Mouse (Mus musculus) limb, embryonic 10.5 days (tissue): ENCODE results near the gene Gm45753. TPM values are rescaled to one million over a fixed set of nuclear protein-coding genes. Genes with fewer than 3 reads are reported as not detected.

Experiments used
- DNase-seq: peaks from one replicate; pipeline ENCODE4 v3.0.0-alpha.2; 2017; ENCODE audit warnings: low spot score
- H3K27ac ChIP-seq: fragments of 300-500 bp; sonication (generic); 2 replicates; pipeline ENCODE4 v1.5.1; 2016; ENCODE audit warnings: mild to moderate bottlenecking
- H3K27me3 ChIP-seq: fragments of 300-500 bp; sonication (generic); 2 replicates; pipeline ENCODE4 v1.6.1; 2016; ENCODE audit warnings: low read depth, mild to moderate bottlenecking; ENCODE audit not compliant: poor library complexity, severe bottlenecking
- H3K36me3 ChIP-seq: fragments of 300-500 bp; sonication (generic); 2 replicates; pipeline ENCODE4 v1.6.1; 2016; ENCODE audit warnings: mild to moderate bottlenecking, moderate library complexity
- H3K4me1 ChIP-seq: fragments of 300-500 bp; sonication (generic); 2 replicates; pipeline ENCODE4 v1.6.1; 2016
- H3K4me3 ChIP-seq: fragments of 300-500 bp; sonication (generic); 2 replicates; pipeline ENCODE4 v1.5.1; 2016; ENCODE audit warnings: mild to moderate bottlenecking, moderate library complexity
- H3K9me3 ChIP-seq: fragments of 300-500 bp; sonication (generic); replicated peaks from 2 replicates; pipeline ENCODE4 v1.6.1; 2016; ENCODE audit warnings: mild to moderate bottlenecking
- WGBS: fragments of 180-500 bp; shearing (Covaris S2); methylation state at CpG from one replicate; pipeline ENCODE4 v1.1.7; 2016; 5-methylcytosine and 5-hydroxymethylcytosine counted together
- polyA plus RNA-seq: library from polyadenylated mRNA; unstranded; fragments of >200 nt; fragmentation: Nextera tagmentation; extraction: Ambion mirVana; gene quantifications from 2 replicates; pipeline ENCODE4 v1.2.1, GENCODE M21; 2016

Gm45753 gene
- polyA plus RNA-seq, 1 experiment from 2014 or later, result not detected

DNA sequence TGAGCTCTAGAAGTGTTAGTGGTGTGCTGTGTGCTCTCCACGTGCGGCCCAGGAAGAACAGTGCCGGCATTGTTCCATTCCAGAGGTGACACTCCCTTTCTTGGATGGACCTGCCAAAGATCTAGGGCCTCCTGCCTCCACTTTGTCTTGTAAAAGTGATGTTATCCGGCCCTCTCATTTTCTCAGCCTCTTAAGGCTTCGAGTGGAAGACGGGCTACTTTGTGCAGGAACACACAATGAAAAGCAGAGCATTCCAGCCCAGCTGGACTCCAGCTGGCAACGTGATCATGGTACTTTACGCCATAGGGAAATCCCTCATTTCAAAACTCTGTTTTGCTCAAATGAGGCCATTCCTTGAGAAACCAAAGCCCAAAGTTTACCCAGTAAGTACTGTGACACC lies 41.3 kb downstream of the Gm45753 start:
- H3K9me3 ChIP-seq, result no peaks in the 10 kb centered on the region
- WGBS, result 81% methylated on average over 8 of the region's 8 CpGs
- DNase-seq, result no peak
- H3K4me1 ChIP-seq, result no peaks in the 10 kb centered on the region
- H3K27ac ChIP-seq, result no peak overlapping the region
- no peaks in the 10 kb centered on the region for H3K27me3 ChIP-seq
- H3K4me3 ChIP-seq, result no peak overlapping the region
- H3K36me3 ChIP-seq, result no peaks in the 10 kb centered on the region

DNA sequence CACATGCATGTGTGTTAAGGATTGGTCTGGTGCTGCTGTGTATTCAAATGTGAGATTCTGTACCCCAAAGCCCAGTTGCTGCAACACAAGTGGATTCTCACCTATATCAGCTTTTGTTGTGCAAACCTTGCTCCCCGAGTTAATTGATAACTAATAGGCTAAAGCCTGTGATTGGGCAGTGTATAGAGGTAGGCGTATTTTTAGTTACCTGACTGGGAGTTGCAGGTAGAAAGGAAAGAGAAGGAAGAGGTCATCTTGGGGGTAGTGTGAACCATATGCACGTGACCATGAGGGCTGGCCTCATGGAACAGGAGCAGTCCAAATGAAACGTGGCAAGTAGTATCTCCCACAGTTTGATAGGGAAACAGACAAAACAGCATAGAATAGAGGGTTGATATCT lies 43.3 kb downstream of the Gm45753 start:
- no peak overlapping the region for H3K27ac ChIP-seq
- H3K4me1 ChIP-seq, result no peaks in the 10 kb centered on the region
- no peaks in the 10 kb centered on the region for H3K27me3 ChIP-seq
- H3K36me3 ChIP-seq, result no peaks in the 10 kb centered on the region
- no peak for DNase-seq
- H3K9me3 ChIP-seq, result no peaks in the 10 kb centered on the region
- 92% methylated on average over 4 of the region's 4 CpGs for WGBS
- no peak overlapping the region for H3K4me3 ChIP-seq

DNA sequence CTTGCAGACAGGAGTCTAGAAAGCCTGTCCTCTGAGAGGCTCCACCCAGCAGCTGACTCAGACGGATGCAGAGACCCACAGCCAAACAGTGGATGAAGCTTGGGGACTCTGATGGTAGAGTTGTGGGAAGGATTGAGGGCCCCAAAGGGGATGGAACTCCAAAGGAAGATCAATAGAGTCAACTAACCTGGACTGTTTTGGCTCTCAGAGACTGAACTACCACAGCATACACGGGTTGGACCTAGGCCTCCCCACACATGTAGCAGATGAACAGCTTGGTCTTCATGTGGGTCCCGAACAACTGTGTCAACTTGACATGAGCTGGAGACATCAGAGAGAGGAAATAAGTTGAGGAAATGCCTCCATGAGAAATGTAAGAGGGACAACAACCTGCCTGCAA lies 45.4 kb downstream of the Gm45753 start:
- H3K4me3 ChIP-seq, result no peak overlapping the region
- no peaks in the 10 kb centered on the region for H3K4me1 ChIP-seq
- H3K36me3 ChIP-seq, result no peaks in the 10 kb centered on the region
- 84% methylated on average over 3 of the region's 3 CpGs for WGBS
- DNase-seq, result no peak
- H3K27me3 ChIP-seq, result no peaks in the 10 kb centered on the region
- no peaks in the 10 kb centered on the region for H3K9me3 ChIP-seq
- H3K27ac ChIP-seq, result no peak overlapping the region

DNA sequence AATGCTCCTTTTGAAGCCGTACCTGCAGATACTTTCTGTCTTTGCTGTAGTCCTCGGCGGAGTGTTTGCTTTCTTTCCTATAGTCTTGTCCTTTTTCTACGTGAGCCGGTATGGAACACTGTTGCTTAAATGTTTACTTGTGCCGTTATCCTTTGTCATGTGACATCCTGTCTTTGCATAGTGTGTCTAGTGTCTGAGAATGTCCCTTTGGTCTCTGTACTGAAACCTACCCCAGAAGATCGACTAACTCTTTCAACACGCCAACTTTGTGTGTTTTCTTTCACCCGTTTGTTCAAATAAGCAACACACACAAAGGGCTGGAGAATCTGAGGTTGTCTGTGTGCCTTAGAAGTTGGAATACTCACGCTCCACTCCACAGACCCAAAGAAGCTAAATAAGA lies 46.3 kb downstream of the Gm45753 start, which contains the start of gene F11:
Gene F11, minus strand, starts transcription at position 112 of the 400 bp plus-strand sequence.
- H3K4me3 ChIP-seq, result no peak within 1 kb of the TSS
- no peak for DNase-seq
- no peaks in the 10 kb centered on the region for H3K36me3 ChIP-seq
- H3K9me3 ChIP-seq, result no peaks in the 10 kb centered on the region
- H3K27ac ChIP-seq, result no peak within 1 kb of the TSS
- H3K4me1 ChIP-seq, result no peaks in the 10 kb centered on the region
- H3K27me3 ChIP-seq, result no peaks in the 10 kb centered on the region
- WGBS, result 92% methylated on average over 10 of the region's 10 CpGs

DNA sequence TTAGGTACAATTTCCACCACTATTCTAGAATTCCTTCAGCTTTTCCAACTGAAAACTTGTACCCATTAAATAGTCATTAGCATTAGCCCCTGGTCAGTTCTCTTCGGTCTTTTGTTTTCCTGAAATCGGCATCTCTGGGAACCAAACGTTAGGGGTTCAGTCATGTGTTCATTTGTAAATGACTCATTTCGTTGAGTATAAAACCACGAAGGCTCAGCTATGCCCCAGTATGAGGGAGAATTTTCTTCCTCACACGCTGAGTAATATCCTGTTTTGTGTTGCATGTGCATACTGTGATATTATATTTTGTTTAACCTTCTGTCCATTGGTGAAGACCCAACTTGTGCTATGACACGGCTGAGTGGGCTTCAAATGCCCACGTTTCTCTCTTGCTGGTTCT lies 49.8 kb downstream of the Gm45753 start:
- WGBS, result 88% methylated on average over 8 of the region's 8 CpGs
- no peaks in the 10 kb centered on the region for H3K9me3 ChIP-seq
- no peak overlapping the region for H3K27ac ChIP-seq
- H3K27me3 ChIP-seq, result no peaks in the 10 kb centered on the region
- no peaks in the 10 kb centered on the region for H3K36me3 ChIP-seq
- H3K4me3 ChIP-seq, result no peak overlapping the region
- no peaks in the 10 kb centered on the region for H3K4me1 ChIP-seq
- no peak for DNase-seq

DNA sequence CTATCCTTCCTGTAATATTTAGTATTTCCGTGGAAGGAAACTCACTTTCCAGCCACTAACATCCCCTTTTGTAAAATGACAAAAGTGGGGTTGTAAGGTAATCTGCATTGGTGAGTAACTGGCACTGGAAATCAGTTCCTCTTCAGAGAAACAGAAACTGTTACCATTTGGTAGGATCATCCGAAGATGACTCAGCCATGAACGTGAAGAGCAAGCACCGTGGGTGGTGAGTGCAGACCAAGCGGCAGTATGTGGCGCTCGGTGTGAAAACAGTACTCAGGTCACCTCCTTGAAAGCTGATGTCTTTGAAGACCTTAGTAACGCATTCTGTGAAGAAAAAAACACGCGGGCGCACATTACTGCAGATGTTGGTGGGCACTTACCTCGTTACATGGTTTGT lies 53.2 kb downstream of the Gm45753 start:
- Histone ChIP-seq H3K9me3 (no peaks in the 10 kb centered on the region), H3K4me3 (no peak overlapping the region), H3K36me3 (no peaks in the 10 kb centered on the region), H3K4me1 (no peaks in the 10 kb centered on the region), H3K27me3 (no peaks in the 10 kb centered on the region), H3K27ac (no peak overlapping the region)
- DNase-seq, result no peak
- WGBS, result 76% methylated on average over 12 of the region's 12 CpGs

DNA sequence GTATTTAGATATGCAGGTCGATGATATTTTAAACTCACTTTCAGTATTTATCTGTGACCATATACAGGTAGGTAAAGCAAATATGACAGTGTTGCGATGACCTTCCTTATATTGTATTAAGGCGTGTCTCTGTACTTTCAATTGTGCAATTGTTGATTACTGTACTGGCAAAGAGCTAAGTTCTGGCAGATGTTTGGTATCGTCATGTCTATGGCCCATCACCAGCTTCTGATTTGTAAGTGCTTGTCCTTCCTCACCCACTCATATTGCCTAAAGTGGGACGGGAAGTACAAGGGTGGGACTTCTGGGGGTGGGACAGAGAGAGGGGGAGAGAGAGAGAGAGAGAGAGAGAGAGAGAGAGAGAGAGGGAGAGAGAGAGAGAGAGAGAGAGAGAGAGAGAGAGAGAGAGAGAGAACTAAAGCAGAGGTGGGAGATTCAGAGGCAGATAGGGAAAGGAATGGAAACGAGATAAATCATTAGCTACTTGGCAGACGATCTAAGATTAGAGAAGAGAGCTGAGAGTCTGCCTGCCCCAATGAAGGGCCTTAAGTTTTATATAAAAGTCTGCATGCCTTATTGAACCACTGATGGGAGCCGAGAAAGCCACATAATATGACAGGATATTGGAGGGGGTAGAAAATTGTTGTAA lies 53.9 kb downstream of the Gm45753 start:
- Histone ChIP-seq H3K27me3 (no peaks in the 10 kb centered on the region), H3K4me3 (no peak overlapping the region), H3K36me3 (no peaks in the 10 kb centered on the region), H3K4me1 (no peaks in the 10 kb centered on the region), H3K27ac (no peak overlapping the region), H3K9me3 (no peaks in the 10 kb centered on the region)
- DNase-seq, result no peak
- WGBS, result 94% methylated on average over 8 of the region's 8 CpGs

DNA sequence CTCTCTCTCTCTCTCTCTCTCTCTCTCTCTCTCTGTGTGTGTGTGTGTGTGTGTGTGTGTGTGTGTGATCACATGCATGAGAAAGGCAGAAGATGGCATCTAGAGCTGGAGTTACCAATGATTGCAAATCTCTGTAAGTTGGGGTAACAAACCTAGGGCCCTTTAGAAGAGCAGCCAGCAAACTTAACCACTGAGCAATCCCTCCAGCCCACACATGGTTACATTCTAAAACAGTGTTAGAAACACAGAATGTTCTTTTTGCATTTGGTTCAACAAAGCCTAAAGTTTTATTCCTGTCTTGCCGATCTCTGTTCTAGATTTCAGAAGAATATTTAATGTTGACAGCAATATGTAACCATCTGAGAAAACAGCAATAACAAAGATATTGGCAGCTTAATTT lies 54.7 kb downstream of the Gm45753 start:
- no peak overlapping the region for H3K27ac ChIP-seq
- H3K9me3 ChIP-seq, result no peaks in the 10 kb centered on the region
- H3K4me3 ChIP-seq, result no peak overlapping the region
- no peaks in the 10 kb centered on the region for H3K4me1 ChIP-seq
- no peaks in the 10 kb centered on the region for H3K27me3 ChIP-seq
- DNase-seq, result no peak
- 98% methylated on average over 1 of the region's 1 CpGs for WGBS
- H3K36me3 ChIP-seq, result no peaks in the 10 kb centered on the region

DNA sequence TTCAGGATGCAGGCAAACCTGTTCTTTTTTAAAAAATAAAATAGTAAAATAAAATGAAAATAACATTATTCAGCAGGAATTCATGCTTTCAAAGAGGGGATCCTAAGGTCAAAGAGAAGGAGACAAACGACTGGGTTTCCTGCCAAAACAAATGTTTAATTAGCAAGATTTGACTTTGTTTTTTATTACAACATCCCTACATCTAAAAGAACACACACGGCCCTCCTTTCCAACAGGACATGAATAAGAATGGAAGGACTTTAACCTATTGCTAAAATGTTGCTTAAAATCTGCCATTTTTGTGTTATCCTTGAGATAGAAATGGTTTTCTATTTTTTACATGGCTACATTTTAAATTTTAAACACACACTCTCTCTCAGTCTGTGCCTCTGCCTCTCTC lies 55.2 kb downstream of the Gm45753 start:
- H3K9me3 ChIP-seq, result no peaks in the 10 kb centered on the region
- no peak overlapping the region for H3K27ac ChIP-seq
- H3K27me3 ChIP-seq, result no peaks in the 10 kb centered on the region
- H3K4me3 ChIP-seq, result no peak overlapping the region
- WGBS, result 76% methylated on average over 2 of the region's 2 CpGs
- H3K4me1 ChIP-seq, result no peaks in the 10 kb centered on the region
- no peaks in the 10 kb centered on the region for H3K36me3 ChIP-seq
- DNase-seq, result no peak

DNA sequence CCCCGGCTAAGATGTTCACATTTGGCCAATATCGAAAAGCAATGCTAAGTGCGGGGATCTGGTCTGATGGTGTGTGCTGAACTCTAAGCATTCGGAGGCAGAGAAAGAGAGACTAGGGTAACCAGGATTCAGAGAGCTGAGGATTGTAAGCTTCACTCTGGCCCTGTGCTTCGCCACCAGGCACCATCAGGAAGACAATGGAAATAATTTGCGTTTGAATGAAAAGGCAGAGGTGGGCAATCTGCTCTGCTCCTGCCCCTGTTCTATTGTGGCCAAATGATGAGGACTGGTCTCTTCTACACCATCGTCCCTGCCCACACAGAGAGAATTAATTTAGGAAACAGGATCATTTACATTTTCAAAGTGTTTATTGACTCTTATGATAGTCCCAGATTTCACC lies 62.0 kb downstream of the Gm45753 start:
- 59% methylated on average over 7 of the region's 7 CpGs for WGBS
- no peak overlapping the region for H3K4me3 ChIP-seq
- H3K27ac ChIP-seq, result no peak overlapping the region
- no peaks in the 10 kb centered on the region for H3K27me3 ChIP-seq
- H3K36me3 ChIP-seq, result no peaks in the 10 kb centered on the region
- DNase-seq, result no peak
- H3K9me3 ChIP-seq, result no peaks in the 10 kb centered on the region
- H3K4me1 ChIP-seq, result no peaks in the 10 kb centered on the region

DNA sequence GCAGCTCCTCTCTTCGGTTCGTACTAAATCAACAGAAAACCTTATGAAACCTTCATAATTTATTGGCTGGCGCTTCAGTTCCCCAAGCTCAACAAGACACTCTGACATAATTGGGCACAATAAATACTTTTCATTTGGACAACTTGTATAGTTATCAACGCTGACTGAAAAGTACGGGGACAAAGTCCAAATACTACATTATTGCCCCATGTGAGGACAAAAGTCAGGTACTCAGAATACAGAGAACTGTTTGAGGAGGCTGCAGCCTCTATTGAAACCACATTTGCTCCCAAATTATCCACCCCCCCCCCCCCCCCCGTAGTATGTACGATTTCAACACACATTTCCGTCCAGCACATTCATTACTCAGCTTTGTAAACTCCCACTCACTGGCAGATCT lies 68.9 kb downstream of the Gm45753 start:
- 89% methylated on average over 8 of the region's 8 CpGs for WGBS
- H3K27ac ChIP-seq, result no peak overlapping the region
- no peaks in the 10 kb centered on the region for H3K9me3 ChIP-seq
- no peaks in the 10 kb centered on the region for H3K36me3 ChIP-seq
- H3K4me1 ChIP-seq, result peaks cover 7% of the 10 kb centered on the region
- no peak overlapping the region for H3K4me3 ChIP-seq
- H3K27me3 ChIP-seq, result no peaks in the 10 kb centered on the region
- no peak for DNase-seq

DNA sequence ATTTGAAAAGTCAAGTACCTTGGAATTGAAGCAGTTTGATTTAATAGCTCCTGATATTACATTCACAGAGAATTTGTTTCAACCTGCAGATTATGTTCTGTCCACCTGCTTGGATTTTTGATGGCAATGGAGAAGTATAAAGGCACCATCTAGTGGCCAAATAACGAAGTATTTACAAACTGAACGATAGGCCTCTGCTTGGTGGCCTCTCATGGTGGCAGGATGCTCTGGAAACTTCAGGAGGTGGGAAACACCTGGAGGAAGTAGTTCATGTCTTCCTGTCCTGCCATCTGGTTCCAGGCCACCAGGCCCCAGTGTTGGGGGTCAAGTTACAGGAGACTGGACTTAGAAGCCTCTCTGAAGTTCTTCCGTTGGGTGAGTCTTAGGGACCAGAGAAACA lies 70.0 kb downstream of the Gm45753 start:
- 20% methylated on average over 3 of the region's 3 CpGs for WGBS
- Histone ChIP-seq H3K36me3 (no peaks in the 10 kb centered on the region), H3K4me3 (no peak overlapping the region), H3K27ac (no peak overlapping the region), H3K9me3 (no peaks in the 10 kb centered on the region), H3K4me1 (peaks cover 7% of the 10 kb centered on the region), H3K27me3 (no peaks in the 10 kb centered on the region)
- DNase-seq, result peak; percentile 41

DNA sequence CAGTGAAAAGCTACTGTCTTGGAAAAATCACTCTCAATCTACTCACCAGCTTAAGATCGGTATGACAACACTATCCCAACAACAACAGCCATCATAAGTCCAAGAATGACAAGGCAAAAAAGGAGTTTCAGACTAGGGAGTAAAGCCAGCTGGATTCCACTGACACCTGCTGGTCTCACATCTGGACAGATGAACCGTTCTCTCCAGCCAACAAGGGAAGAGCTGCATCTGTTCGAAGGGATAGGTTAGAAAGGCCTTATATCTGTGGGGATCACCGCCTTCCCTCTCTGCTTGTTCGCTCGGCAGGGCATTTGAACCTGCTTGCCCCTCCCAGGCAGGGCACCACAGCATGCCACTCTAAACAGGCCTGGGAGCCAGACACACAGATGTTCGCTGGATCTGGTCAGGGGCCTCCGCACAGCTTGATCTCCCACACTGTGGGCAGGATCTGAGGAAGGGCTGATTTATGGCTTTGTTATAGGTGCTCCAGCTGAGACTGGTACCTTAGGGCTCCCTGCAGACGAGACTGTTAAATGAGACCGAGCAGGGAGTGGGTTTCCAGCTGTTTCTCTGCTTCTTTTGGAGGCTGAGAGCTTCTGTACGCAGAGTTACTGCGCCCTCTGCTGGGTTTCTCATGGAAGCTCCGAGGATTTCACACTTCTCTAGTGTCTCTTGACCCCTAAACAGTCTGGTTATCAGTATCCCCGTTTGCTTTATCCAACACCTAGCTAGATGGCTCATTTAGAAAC lies 71.9 kb downstream of the Gm45753 start:
- H3K27me3 ChIP-seq, result no peaks in the 10 kb centered on the region
- no peaks in the 10 kb centered on the region for H3K36me3 ChIP-seq
- H3K9me3 ChIP-seq, result no peaks in the 10 kb centered on the region
- H3K4me3 ChIP-seq, result peak overlapping the region; percentile 22; the same call in 1 of the 2 replicates
- no peak overlapping the region for H3K27ac ChIP-seq
- 26% methylated on average over 14 of the region's 14 CpGs for WGBS
- peaks cover 7% of the 10 kb centered on the region for H3K4me1 ChIP-seq
- DNase-seq, result peak; percentile 64
